Mouse (Mus musculus) spleen, adult 2 months (tissue): ENCODE measurements around the gene Sdhc.

Experiments used
- CTCF ChIP-seq: fragments of 200-500 bp; IDR thresholded peaks from 2 replicates; pipeline ENCODE4 v1.5.1; 2011; ENCODE audit warnings: mild to moderate bottlenecking, inconsistent platforms; ENCODE audit not compliant: insufficient read depth, insufficient read length, insufficient replicate concordance; ENCODE audit errors: extremely low read depth
- POLR2A ChIP-seq: fragments of 200-500 bp; IDR thresholded peaks from 2 replicates; pipeline ENCODE4 v1.6.1; 2011; ENCODE audit warnings: low read depth, low read length, inconsistent platforms

GRCm38 (mm10) chr1:171121839-171122238 is 28.6 kb downstream of the Sdhc start:
- TF ChIP-seq POLR2A (no peak), CTCF (no peak)
